Mouse (Mus musculus): Measurements from ENCODE around the gene Zfp874a. TPM values are rescaled to one million over a fixed set of nuclear protein-coding genes. Genes with fewer than 3 reads are reported as not detected.
"Not testable (repeated sequence)": the region's sequence is repeated elsewhere in the genome, so short reads cannot be mapped to it uniquely, and the experiment has no call there.

Zfp874a gene
- 11.5 and 11.6 TPM in 2 replicates for polyA plus RNA-seq (2015; fragmentation: Nextera tagmentation; extraction: Ambion mirVana)

DNA sequence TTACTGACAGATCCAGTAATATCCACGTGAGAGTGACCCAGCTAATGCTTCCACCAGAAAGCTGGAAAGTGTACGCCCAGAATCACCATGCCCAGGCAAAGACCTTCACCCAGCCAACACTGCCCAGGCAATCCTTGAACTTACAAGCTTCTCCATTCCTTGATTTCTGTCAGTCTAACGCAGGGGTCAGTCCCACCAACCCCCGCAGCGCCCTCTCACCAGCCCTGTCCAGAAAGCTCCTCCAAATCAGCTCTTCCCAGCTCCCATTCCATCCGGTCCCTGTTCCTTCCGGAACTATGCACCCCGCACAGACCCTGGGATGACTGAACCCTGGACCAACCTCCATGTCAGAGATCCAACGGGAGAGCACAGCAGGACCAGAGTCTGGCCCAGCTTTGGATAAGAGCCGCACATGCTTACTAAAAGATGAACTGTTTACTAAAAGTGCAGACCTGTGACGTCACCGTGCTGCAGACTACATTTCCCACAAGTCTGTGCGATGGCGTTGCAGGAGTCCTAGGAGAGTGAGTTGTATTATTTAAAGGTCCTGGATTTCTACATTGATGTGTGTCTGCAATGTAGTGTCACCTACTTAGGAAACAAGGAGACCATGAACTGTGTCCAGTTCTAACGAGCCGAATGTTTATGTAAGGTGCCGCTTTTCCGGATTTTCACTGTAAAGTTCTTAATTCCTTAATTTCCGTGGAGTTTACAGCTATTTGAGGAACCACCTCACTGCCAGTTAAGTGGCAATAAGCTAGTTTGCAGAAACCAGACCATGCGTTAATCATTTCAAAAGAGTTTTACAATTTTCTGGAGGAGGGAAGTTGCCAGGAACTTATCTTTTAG is at the start of gene Zfp874a:
TSS of gene Zfp874a (minus strand) at position 453 of the 849 bp plus-strand sequence.
- H3K27ac ChIP-seq, result peak within 1 kb of the TSS; percentile 22; the same call in 1 of the 2 replicates
- 1% methylated on average over 20 of the region's 20 CpGs for WGBS
- peak within 1 kb of the TSS; percentile 71 for H3K9ac ChIP-seq
- H3K4me3 ChIP-seq, result peak within 1 kb of the TSS; percentile 62
- peaks cover 8% of the 10 kb centered on the region; the same call in 1 of the 2 replicates for H3K4me1 ChIP-seq
- peaks cover 17% of the 10 kb centered on the region for H3K36me3 ChIP-seq
- H3K9me3 ChIP-seq, result no peaks in the 10 kb centered on the region
- peak; percentile 98 for ATAC-seq (ENCODE audit: low FRiP score, low read depth)
- H3K4me2 ChIP-seq (replicated peaks), result peak within 1 kb of the TSS; percentile 68
- no peaks in the 10 kb centered on the region for H3K27me3 ChIP-seq

- H3K9me3 ChIP-seq, result no peaks in the 10 kb centered on the region
- no peaks in the 10 kb centered on the region for H3K27me3 ChIP-seq
- H3K4me2 ChIP-seq (replicated peaks), result peak overlapping the region; percentile 78; the same call in 1 of the 2 replicates
- peak; percentile 6; the same call in 1 of the 2 replicates for ATAC-seq (ENCODE audit: low FRiP score, low read depth)
- H3K27ac ChIP-seq, result no peak overlapping the region
- H3K36me3 ChIP-seq, result peaks cover 10% of the 10 kb centered on the region
- H3K4me3 ChIP-seq, result no peak overlapping the region
- peaks cover 6% of the 10 kb centered on the region for H3K4me1 ChIP-seq
- 79% methylated on average over 1 of the region's 1 CpGs for WGBS
- no peak overlapping the region for H3K9ac ChIP-seq
These were observed 49.5 kb upstream of the Zfp874a start for GRCm38 (mm10) chr13:67500908-67501307.

GRCm38 (mm10) chr13:67500084-67500719 is 48.8 kb upstream of the Zfp874a start, which contains the start of gene Zfp58:
Zfp58 (minus strand) TSS chr13:67500555.
- H3K27ac ChIP-seq, result peak within 1 kb of the TSS; percentile 48; the same call in 1 of the 2 replicates
- peak; percentile 96 for ATAC-seq (ENCODE audit: low FRiP score, low read depth)
- H3K9me3 ChIP-seq, result peaks cover under 1% of the 10 kb centered on the region; the same call in 1 of the 2 replicates
- peak within 1 kb of the TSS; percentile 83 for H3K9ac ChIP-seq
- no peaks in the 10 kb centered on the region for H3K27me3 ChIP-seq
- peaks cover 16% of the 10 kb centered on the region for H3K36me3 ChIP-seq
- WGBS, result under 1% methylated on average over 22 of the region's 22 CpGs
- H3K4me2 ChIP-seq (replicated peaks), result peak within 1 kb of the TSS; percentile 78
- H3K4me3 ChIP-seq, result peak within 1 kb of the TSS; percentile 74
- peaks cover 6% of the 10 kb centered on the region for H3K4me1 ChIP-seq

DNA sequence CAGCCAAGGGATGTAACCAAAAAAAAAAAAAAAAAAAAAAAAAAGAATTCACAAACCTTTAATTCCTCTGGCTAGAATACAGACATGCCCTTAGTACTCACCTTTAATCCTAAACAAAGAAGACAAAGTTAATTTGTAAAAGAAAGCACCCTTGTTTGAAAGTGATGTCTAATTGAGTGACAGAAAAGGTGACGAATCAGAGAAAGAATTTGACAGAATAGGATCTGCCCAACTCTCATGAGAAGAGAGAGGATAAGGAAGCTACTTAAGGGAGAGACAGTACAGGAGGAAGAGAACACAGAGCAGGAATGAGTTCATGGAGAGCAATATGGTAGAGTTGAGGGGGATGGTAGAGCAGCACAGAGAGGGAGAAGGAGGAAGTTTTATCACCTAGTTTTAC is 44.2 kb upstream of the Zfp874a start:
- Histone ChIP-seq H3K27me3 (no peaks in the 10 kb centered on the region), H3K9ac (no peak overlapping the region), H3K4me2 (replicated peaks) (no peak overlapping the region), H3K36me3 (peaks cover 60% of the 10 kb centered on the region), H3K9me3 (peaks cover 19% of the 10 kb centered on the region), H3K27ac (no peak overlapping the region), H3K4me1 (peaks cover 6% of the 10 kb centered on the region), H3K4me3 (no peak overlapping the region)
- ATAC-seq (ENCODE audit: low FRiP score, low read depth), result no peak
- WGBS, result 95% methylated on average over 1 of the region's 1 CpGs

- Histone ChIP-seq H3K36me3 (peaks cover 29% of the 10 kb centered on the region), H3K4me2 (replicated peaks) (peak overlapping the region; percentile 64), H3K9ac (peak overlapping the region; percentile 72), H3K9me3 (peaks cover 6% of the 10 kb centered on the region; the same call in 1 of the 2 replicates), H3K27ac (peak overlapping the region; percentile 28; the same call in 1 of the 2 replicates), H3K4me3 (peak overlapping the region; percentile 65), H3K27me3 (no peaks in the 10 kb centered on the region), H3K4me1 (peaks cover 6% of the 10 kb centered on the region)
- WGBS, result 45% methylated on average over 8 of the region's 8 CpGs
- ATAC-seq (ENCODE audit: low FRiP score, low read depth), result peak; percentile 62
These were observed 33.0 kb upstream of the Zfp874a start for GRCm38 (mm10) chr13:67484424-67484811.

- ATAC-seq (ENCODE audit: low FRiP score, low read depth), result peak; percentile 95
- H3K27ac ChIP-seq, result peak within 1 kb of the TSS; percentile 28; the same call in 1 of the 2 replicates
- H3K27me3 ChIP-seq, result no peaks in the 10 kb centered on the region
- H3K4me3 ChIP-seq, result peak within 1 kb of the TSS; percentile 65
- peaks cover 6% of the 10 kb centered on the region for H3K4me1 ChIP-seq
- H3K4me2 ChIP-seq (replicated peaks), result peak within 1 kb of the TSS; percentile 64
- H3K9me3 ChIP-seq, result peaks cover 6% of the 10 kb centered on the region; the same call in 1 of the 2 replicates
- H3K36me3 ChIP-seq, result peaks cover 24% of the 10 kb centered on the region
- peak within 1 kb of the TSS; percentile 72 for H3K9ac ChIP-seq
- 4% methylated on average over 20 of the region's 20 CpGs for WGBS
These were observed 32.4 kb upstream of the Zfp874a start, which contains the start of gene Zfp874b for GRCm38 (mm10) chr13:67483625-67484423. Zfp874b (minus strand) TSS chr13:67484258.

GRCm38 (mm10) chr13:67481528-67481927 is 30.1 kb upstream of the Zfp874a start:
- Histone ChIP-seq H3K4me3 (no peak overlapping the region), H3K27ac (no peak overlapping the region), H3K4me1 (peaks cover 6% of the 10 kb centered on the region), H3K27me3 (no peaks in the 10 kb centered on the region), H3K9me3 (no peaks in the 10 kb centered on the region), H3K9ac (no peak overlapping the region), H3K4me2 (replicated peaks) (no peak overlapping the region), H3K36me3 (peaks cover 17% of the 10 kb centered on the region)
- 68% methylated on average over 4 of the region's 4 CpGs for WGBS
- ATAC-seq (ENCODE audit: low FRiP score, low read depth), result no peak

DNA sequence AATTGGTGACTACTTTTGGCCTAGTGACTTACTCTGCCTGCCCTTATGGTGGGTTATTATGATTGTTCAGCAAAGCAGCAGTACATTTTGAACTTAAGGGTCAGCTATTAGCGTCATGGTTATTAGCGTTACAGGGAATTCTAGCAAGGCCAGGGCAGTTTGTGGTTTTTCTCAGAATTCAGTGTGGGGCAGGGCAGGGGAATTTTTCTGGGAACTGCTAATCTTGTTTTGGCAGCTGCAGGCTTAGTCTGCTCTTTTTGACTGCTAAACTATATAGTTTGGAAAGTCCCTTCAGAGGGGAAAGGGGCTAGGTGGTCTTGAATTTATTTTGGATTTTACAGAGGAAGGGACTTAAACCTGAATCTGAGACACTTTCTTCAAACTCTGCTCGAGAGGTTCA is 17.9 kb upstream of the Zfp874a start:
- H3K4me2 ChIP-seq (replicated peaks), result no peak overlapping the region
- peaks cover 32% of the 10 kb centered on the region for H3K36me3 ChIP-seq
- no peak overlapping the region for H3K9ac ChIP-seq
- H3K4me3 ChIP-seq, result no peak overlapping the region
- 88% methylated on average over 3 of the region's 3 CpGs for WGBS
- H3K27ac ChIP-seq, result no peak overlapping the region
- 0 out of 2 replicates have a peak, but pooled peaks cover 7% of the 10 kb centered on the region for H3K9me3 ChIP-seq
- no peaks in the 10 kb centered on the region for H3K27me3 ChIP-seq
- no peaks in the 10 kb centered on the region for H3K4me1 ChIP-seq
- ATAC-seq (ENCODE audit: low FRiP score, low read depth), result no peak

- H3K9me3 ChIP-seq; H3K4me1 ChIP-seq; H3K9ac ChIP-seq; H3K27ac ChIP-seq; H3K4me2 ChIP-seq (replicated peaks); H3K27me3 ChIP-seq; ATAC-seq (ENCODE audit: low FRiP score, low read depth); H3K36me3 ChIP-seq; H3K4me3 ChIP-seq: not testable (repeated sequence)
- 83% methylated on average over 3 of the region's 5 CpGs for WGBS
These were observed 12.2 kb upstream of the Zfp874a start for GRCm38 (mm10) chr13:67463506-67464185.

DNA sequence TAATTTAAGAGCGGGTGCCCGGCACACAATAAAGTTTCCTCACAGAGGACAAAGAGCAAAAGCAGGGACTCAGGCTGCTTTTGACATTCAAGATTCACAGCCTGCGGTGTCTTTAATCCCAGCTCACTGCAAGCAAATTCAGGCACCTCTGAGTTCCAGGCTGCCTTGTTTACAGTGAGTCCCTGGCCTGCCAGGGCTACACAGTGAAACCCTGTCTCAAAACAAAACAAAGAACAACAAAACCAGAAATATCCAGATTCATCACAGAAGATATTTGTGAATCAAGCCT is 541 bp upstream of the Zfp874a start:
- H3K4me2 ChIP-seq (replicated peaks), result peak overlapping the region; percentile 68
- peaks cover 11% of the 10 kb centered on the region for H3K36me3 ChIP-seq
- 2% methylated on average over 3 of the region's 3 CpGs for WGBS
- no peaks in the 10 kb centered on the region for H3K27me3 ChIP-seq
- peak overlapping the region; percentile 62 for H3K4me3 ChIP-seq
- peak overlapping the region; percentile 22; the same call in 1 of the 2 replicates for H3K27ac ChIP-seq
- H3K4me1 ChIP-seq, result peaks cover 8% of the 10 kb centered on the region; the same call in 1 of the 2 replicates
- peak overlapping the region; percentile 60 for H3K9ac ChIP-seq
- ATAC-seq (ENCODE audit: low FRiP score, low read depth), result no peak
- no peaks in the 10 kb centered on the region for H3K9me3 ChIP-seq

GRCm38 (mm10) chr13:67437095-67437494 is 14.3 kb downstream of the Zfp874a start:
- H3K9me3 ChIP-seq, result not testable (repeated sequence)
- 89% methylated on average over 1 of the region's 3 CpGs for WGBS

More at GRCm38 (mm10) chr13:67437095-67437494, 14.3 kb downstream of the Zfp874a start:
- not testable (repeated sequence) for H3K27ac ChIP-seq; H3K4me2 ChIP-seq (replicated peaks); H3K4me1 ChIP-seq; H3K4me3 ChIP-seq; H3K27me3 ChIP-seq; ATAC-seq (ENCODE audit: low FRiP score, low read depth); H3K9ac ChIP-seq
- H3K36me3 ChIP-seq, result peaks cover 24% of the 10 kb centered on the region

All from limb, embryonic 13.5 days (tissue).